Mouse (Mus musculus): ENCODE data around the gene Dnah2.

Dnah2 gene

DNA sequence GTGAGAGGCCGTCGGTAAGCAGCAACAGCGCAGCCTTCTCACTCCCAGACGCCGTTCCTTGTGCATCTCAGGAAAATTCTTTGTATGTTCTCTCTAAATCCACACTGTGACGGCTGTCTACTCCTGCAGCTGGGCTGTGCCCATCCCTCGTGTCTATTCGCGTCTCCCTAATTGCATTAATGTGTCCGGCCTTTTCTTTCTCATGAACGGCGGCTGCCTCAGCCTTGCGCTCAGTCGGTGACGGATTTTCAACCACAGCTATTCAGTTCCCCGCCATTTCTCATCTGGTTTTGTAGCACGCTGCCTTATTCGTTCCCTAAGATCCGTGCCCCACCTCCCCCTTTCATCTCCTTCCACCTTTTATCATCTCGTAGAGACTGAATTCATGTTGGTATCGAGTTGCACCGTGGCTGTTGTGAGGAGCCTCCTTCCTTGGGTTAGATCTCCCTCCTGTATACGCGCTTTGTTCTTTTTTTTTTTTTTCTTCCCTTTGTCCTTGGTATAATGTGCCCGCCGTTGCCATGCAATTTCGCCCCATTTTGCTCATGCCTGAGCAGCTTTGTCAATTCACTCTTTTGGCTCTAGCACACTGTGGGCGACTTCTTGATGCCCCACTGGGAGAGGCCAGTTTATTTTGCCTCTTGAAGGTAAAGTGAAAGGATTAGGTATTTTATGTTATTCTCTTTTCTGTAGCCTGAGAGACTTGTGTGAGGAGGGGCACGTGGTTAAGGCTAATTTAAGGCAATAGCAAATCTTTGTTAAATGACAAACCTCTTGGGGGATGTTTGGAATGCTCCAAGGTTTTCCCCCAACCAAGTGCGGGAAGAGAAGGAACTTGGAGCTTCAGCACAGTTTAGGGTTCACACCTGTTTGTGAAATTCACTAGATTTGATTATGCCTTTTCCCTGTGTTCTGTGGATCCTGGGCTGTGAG lies 21.5 kb downstream of the Dnah2 start:
- no peak for DNase-seq

- DNase-seq = no peak
Observed at GRCm38 (mm10) chr11:69526631-69527030, 22.3 kb downstream of the Dnah2 start.

DNA sequence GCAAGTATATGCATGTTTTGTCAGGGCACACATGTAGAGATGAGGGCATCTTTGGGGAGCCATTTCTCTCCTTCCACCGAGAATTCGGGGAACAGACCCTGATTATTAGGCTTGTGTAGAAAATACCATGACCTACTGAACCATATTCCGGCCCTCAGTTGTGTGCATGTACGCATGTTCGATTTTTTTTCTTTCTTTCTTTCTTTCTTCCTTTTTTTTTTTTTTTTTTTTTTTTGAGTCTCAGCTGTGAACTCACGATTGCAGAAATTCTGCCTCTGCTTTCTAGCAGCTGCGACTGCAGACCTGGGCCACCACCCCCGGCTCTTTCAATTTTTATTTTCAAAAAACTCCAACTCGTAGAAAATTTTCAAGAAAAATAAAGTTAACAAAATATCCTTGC lies 23.2 kb downstream of the Dnah2 start:
- DNase-seq = no peak

GRCm38 (mm10) chr11:69523651-69524050 lies 25.3 kb downstream of the Dnah2 start:
- DNase-seq = no peak

GRCm38 (mm10) chr11:69521526-69522149 lies 27.3 kb downstream of the Dnah2 start:
- DNase-seq = no peak

- no peak for DNase-seq
Observed at GRCm38 (mm10) chr11:69519976-69520375, 28.9 kb downstream of the Dnah2 start.

GRCm38 (mm10) chr11:69516661-69517060 lies 32.2 kb downstream of the Dnah2 start:
- no peak for DNase-seq

DNA sequence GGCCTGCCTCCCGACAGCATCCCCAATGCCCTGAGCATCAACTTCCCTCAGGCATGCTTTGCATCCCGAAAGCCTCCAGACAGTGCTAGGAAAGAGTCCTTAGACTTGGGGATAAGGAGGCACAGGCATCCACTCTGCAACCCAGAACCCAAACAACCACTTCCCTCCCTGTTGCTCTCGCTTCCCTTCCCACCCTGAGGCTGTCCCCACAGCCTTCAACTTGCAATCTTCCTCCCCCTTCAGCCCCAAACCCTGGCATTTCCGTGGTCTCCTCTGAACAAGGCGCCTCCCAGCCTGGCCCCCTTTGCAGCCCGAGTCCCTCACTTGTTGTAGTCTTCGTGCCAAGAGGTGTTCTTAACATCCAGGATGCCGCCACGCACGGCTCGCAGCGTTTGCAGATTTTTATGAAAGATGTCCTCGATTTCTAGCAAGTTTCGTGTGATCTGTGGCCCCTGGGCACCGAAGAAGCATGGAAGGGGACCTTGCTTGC lies 32.7 kb downstream of the Dnah2 start:
- DNase-seq = no peak

- DNase-seq = peak; percentile 67 to 71
Observed at GRCm38 (mm10) chr11:69513840-69514239, 35.1 kb downstream of the Dnah2 start.

DNA sequence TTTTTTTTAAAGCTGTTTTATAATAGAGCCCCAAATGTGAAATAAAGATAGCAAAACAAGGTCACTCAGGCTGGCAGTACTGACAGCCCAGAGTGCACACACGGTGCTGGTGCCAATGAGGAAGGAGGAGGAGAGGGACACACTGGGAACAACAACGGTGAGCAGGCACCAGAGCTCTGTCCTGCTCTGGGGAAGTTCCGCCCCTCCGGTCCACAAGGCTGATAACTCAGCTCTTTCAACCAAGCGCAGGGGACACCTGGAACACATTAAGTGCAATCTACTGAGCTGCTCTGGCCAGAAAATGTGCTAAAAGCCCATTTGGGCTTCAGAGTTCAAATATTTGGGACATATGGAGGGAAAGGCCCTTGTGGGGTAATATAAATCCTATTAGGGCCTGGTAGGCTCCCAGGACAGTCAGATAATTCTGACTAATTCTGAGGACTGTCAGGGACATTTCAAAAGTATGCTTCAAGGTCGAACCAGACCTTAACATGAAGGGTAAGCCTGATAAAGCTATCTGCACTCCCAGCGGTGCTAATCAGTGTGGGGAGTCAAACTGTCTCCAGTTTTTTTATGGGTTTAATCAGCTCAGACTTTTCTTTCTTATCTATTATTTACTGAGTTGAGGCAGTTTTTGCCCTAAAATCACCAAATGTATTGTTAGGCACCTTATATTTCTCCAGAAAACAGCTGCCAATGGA lies 38.0 kb downstream of the Dnah2 start:
- DNase-seq = no peak

- DNase-seq = no peak
Observed at GRCm38 (mm10) chr11:69503863-69504280, 45.0 kb downstream of the Dnah2 start.

DNA sequence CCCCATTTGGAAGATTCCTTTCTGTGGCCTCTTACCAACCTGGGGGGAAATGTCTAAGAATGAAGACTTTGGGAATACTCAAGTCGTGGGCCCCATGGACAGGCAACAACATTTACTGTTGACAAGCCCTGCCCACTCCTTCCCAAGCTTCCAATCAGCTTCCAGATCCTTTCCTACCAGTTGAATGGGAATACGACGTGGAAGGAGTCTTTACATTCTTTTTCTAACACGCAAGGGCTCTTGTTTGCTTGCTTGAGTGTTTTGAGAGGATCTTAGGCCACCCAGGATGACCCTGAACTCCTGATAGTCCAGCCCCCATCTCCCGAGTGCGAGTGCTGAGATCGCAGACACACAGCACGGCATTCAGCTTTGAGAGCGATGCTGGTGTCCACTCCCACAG lies 47.4 kb downstream of the Dnah2 start:
- no peak for DNase-seq

DNA sequence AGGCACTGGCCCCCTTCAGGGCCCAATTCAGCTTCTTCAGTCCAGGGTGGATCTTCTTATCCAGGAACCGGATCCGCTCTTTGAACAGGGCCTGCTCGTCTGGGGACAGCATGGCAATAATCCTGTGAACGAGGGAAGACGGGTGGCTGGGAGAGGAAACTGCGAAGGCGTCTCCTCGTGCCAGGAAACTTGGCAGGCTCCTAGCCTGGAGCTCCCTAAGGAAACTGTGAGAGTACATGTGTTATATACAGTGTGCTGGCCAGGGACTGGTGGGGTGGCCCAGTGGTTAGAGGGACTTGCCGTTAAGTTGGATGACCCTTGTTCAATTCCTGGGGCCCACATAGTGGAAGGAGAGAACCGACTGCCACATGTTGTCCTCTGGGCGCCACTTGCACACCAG lies 49.8 kb downstream of the Dnah2 start:
- no peak for DNase-seq

DNA sequence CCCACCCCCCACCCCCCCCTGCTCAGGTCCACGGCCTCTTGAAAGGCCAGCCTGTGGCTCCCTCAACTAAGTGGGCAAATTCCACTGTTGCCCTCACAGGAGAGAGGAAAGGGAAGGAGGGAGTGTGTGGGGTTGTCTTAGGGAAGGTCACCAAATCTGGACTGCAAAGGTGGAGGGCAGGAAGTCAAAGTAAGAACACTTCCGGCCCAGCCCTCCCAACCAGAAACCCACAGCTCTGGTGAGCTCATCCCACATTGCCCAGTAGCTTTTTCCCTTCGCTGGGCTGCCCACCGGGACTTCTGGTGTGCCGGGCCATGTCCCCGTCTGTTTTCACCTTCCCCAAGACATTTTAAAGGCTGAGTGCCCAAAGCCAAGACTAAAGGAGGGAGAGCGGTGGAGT lies 57.2 kb downstream of the Dnah2 start:
- DNase-seq = no peak

DNA sequence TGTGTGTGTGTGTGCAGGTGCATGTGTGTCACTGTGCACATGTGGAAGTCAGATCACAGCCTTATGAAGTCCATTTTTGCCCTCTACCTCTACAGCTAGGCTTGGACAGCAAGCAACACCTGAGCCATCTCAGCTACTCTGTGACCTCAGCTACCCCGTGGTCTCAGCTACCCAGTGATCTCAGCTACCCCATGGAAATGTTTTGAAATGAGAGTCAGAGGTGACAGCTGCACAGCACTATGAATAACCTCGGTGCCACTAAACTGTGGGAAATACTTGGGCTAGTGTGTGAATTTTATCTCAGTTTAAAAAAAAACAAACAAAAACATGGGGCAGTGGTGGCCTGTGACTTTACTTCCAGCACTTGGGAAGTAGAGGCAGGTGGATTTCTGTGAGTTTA lies 58.0 kb downstream of the Dnah2 start:
- no peak for DNase-seq

- no peak for DNase-seq
Observed at GRCm38 (mm10) chr11:69487474-69487873, 61.4 kb downstream of the Dnah2 start.

GRCm38 (mm10) chr11:69477645-69478044 lies 71.3 kb downstream of the Dnah2 start:
- DNase-seq = no peak

- DNase-seq = no peak
Observed at GRCm38 (mm10) chr11:69476802-69477201, 72.1 kb downstream of the Dnah2 start.

DNA sequence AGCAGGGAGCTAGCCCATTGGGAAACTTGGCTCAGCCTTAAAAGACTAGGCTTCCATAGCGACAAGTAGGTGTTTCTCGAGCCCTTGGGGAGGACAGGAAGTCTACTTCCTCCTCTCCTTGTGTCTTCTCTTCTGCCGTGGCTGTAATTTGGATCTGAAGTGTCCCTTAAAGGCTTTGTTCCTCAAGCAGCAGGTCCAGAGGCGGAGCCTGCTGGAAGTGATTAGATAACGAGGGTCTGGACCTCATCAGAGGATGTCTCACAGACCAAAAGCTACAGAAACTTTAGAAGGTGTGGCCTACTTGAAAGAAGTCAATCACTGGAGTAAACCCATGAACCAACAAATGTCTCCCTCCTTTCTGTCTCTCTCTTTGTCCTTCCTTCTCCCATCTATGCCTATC lies 74.2 kb downstream of the Dnah2 start:
- no peak for DNase-seq

DNA sequence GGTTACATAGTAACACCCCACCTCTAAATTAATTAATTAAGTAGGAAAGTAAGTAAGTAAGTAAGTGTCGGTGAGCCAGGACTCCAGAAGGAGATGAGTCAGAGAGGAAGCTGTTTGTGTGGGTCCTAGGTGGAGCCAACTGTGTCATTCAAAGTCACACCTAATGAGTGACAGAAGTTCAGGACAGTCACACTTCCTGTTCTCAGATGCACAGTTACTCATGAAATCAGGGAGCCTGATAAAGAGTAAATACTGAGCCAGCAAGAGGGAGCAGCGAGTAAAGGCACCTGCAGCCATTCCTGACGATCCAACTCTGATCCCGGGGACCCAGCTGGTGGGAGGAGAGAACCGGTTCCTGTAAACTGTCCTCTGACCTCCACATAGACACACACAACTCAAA lies 76.2 kb downstream of the Dnah2 start:
- peak in 1 of 2 experiments; percentile 5 for DNase-seq

DNA sequence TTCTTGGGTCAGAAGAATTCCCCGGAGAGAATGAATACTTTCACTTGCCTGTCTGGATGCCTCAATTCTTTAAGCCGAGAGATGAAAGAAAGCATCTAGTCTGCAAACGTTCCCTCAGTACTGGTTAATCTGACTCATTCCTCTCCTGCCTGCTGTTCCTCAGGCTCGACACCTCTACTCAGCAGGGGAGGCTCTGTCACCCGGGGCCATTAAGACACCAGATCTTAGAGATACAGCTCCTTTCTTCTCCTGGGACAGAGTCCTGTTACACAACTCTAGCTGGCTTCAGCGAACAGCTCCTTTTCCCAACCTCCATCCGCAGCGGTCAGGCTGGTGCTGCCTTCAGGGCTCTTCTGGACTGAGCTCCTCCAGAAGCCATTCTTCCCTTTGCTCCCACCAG lies 77.4 kb downstream of the Dnah2 start:
- no peak for DNase-seq

GRCm38 (mm10) chr11:69469301-69469700 lies 79.6 kb downstream of the Dnah2 start:
- DNase-seq = no peak

DNA sequence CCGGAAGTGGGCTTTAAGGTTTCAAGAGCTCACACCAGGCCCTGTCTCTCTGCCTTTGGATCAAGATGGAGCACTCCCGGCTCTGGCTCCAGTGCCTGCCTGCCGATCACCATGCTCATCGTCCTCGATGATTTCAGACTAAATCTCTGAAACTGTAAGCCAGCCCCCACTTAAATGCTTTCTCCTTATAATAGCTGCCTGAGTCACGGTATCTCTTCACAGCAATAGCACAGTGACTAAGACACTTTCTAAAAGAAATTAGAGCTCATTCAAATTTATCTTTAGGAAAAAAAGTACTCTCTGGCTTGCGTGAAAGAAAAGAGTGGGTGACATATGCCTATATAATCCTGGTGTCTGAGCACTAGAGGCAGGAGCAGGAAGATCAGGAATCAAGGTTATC lies 84.9 kb downstream of the Dnah2 start:
- no peak for DNase-seq

- DNase-seq = no peak
Observed at GRCm38 (mm10) chr11:69461568-69461967, 87.3 kb downstream of the Dnah2 start.

Data from B cell, adult 2 months (primary cell).